Mouse (Mus musculus) ES-E14 (cell line): ENCODE measurements at regions not wholly inside any gene's neighbourhood (a gene's known extent, or its start where the extent isn't known, plus 50 kb on each side); places are given as distances from the start of the nearest gene placed in this dataset.
"Not testable (repeated sequence)": the region's sequence is repeated elsewhere in the genome, so short reads cannot be mapped to it uniquely, and the experiment has no call there.

ENCODE experiments used
- DNase-seq: peaks from one replicate; pipeline ENCODE4 v3.0.0-alpha.2; 2013; ENCODE audit warnings: low read depth, low spot score
- H3K27ac ChIP-seq: 2 replicates; pipeline ENCODE4 v1.5.1; 2012; ENCODE audit warnings: low read depth, mild to moderate bottlenecking, low read length, moderate library complexity, mixed read lengths; ENCODE audit not compliant: poor library complexity, insufficient read depth, severe bottlenecking
- H3K36me3 ChIP-seq: 2 replicates; pipeline ENCODE4 v1.6.1; 2012; ENCODE audit warnings: mild to moderate bottlenecking, low read length, moderate library complexity, mixed read lengths; ENCODE audit not compliant: control insufficient read depth, poor library complexity, insufficient read depth, severe bottlenecking
- H3K4me1 ChIP-seq, 2 experiments: fragments of 150-350 bp in 1 of 2; sonication (generic) in 1 of 2; 2 replicates each; pipeline ENCODE4 v1.6.1; 2012; ENCODE audit warnings: low read length in 2 of 2, mild to moderate bottlenecking in 1 of 2, mixed read lengths in 1 of 2; ENCODE audit not compliant: control insufficient read depth in 2 of 2, insufficient read depth in 2 of 2, poor library complexity in 1 of 2
- H3K4me3 ChIP-seq, 2 experiments: fragments of 150-350 bp in 1 of 2; sonication (generic) in 1 of 2; 2 replicates each; pipeline ENCODE4 v1.5.1; 2012; ENCODE audit warnings: low read length in 2 of 2, low read depth in 1 of 2, mild to moderate bottlenecking in 1 of 2, mixed read lengths in 1 of 2; ENCODE audit not compliant: insufficient read depth in 1 of 2, poor library complexity in 1 of 2, severe bottlenecking in 1 of 2
- H3K9ac ChIP-seq: 2 replicates; pipeline ENCODE4 v1.6.1; 2012; ENCODE audit warnings: low read depth, mild to moderate bottlenecking, low read length, mixed read lengths; ENCODE audit not compliant: poor library complexity, insufficient read depth, severe bottlenecking
- H3K9me3 ChIP-seq: fragments of 150-350 bp; sonication (generic); 2 replicates; pipeline ENCODE4 v1.6.1; 2012; ENCODE audit warnings: low read depth, mild to moderate bottlenecking, low read length; ENCODE audit not compliant: control insufficient read depth, insufficient read depth
- CHD2 ChIP-seq: IDR thresholded peaks from 2 replicates; pipeline ENCODE4 v1.6.1; 2014; ENCODE audit warnings: mild to moderate bottlenecking, low read depth, low read length, inconsistent platforms
- HCFC1 ChIP-seq: IDR thresholded peaks from 2 replicates; pipeline ENCODE4 v1.6.1; 2012; ENCODE audit warnings: low read length, inconsistent platforms, borderline replicate concordance; ENCODE audit not compliant: insufficient read depth
- MAFK ChIP-seq: IDR thresholded peaks from 2 replicates; pipeline ENCODE4 v1.6.1; 2014; ENCODE audit warnings: mild to moderate bottlenecking, low read depth, low read length, inconsistent platforms; ENCODE audit not compliant: insufficient read depth
- ZC3H11A ChIP-seq: IDR thresholded peaks from 2 replicates; pipeline ENCODE4 v1.6.1; 2012; ENCODE audit warnings: low read depth, mild to moderate bottlenecking, inconsistent platforms, low read length, borderline replicate concordance
- ZNF384 ChIP-seq: IDR thresholded peaks from 2 replicates; pipeline ENCODE4 v1.6.1; 2012; ENCODE audit warnings: low read depth, low read length, inconsistent platforms
- in situ Hi-C, 2 experiments: fragments of 600-800 bp; cut with MboI; formaldehyde crosslinking; loops; one replicate each; pipeline ENCODE4 v1.15.1; 2025; ENCODE audit warnings: low sequenced_read_pairs in 2 of 2, inconsistent platforms in 1 of 2; ENCODE audit not compliant: unreplicated experiment in 2 of 2

DNA sequence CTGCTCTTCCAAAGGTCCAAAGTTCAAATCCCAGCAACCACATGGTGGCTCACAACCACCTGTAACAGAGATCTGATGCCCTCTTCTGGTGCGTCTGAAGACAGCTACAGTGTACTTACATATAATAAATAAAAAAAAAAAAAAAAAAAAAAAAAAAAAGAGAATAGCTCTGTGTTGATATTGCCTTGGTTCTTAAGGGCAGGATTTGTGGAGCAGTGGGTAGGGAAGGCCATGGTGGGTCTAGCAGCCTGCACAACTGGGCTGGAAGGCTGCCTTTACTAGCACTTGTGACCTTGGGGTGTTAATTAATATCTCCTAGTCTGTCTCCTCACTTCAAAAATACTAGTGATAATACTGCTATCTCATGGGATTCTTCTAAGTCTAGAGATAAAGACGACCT is 147.7 kb downstream of the Phlda1 start:
- H3K9me3 ChIP-seq, H3K4me3 ChIP-seq, H3K27ac ChIP-seq, H3K9ac ChIP-seq, DNase-seq, H3K4me1 ChIP-seq, H3K36me3 ChIP-seq: not testable (repeated sequence)
- in situ Hi-C loops = loop anchor here in 1 of 2 experiments (10.0 kb wide), 1 partner anchor 149 kb away; the partner anchor contains the start of gene Phlda1
- peak; percentile 76 for TF ChIP-seq ZNF384

DNA sequence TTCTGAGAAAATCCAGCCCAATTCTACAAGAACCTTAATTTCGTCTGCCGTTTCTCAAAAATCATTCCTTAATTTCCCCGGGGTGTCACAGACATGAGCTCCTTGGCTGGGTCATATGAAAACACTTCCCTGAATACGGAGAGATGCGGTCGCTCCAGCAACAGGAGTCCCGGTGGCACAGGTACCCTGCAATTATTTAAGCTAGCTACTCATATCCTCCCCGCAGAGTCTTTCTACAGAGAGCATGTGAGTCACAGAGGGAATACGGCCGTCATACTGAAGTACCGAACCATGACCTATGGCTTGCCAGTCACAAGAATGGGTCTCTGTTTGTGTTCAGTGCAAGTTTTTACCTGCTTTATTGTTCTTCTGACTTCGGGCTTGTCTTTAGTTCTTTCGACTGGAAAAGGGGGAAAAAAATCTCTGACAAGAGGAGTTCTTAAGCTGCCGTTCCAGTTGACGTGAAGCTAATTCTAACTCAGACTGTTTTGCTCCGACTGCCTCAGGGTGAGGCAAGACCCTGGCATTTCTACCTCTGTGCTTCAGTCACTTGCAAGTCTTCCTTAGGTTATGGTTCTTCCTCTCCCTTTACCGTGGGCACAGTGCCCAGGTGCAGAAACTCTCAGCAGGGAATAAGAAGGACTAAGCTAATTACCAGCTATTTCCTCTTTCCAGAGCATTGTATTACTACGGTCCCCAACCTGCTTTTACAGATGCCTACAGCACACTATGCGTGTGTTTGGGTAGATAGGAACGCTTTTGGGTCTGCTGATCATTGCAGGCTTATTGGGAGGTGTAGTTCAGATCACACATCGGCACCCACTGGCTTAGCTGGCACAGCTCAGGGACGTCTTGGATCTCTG is 148.5 kb downstream of the Phlda1 start:
- Histone ChIP-seq H3K4me1 (no peaks in the 10 kb centered on the region), H3K27ac (no peak overlapping the region), H3K36me3 (no peaks in the 10 kb centered on the region), H3K9me3 (no peaks in the 10 kb centered on the region), H3K4me3 (no peak overlapping the region), H3K9ac (no peak overlapping the region)
- no peak for DNase-seq
- in situ Hi-C loops = loop anchor here in 1 of 2 experiments (10.0 kb wide), 1 partner anchor 150 kb away; the partner anchor contains the start of gene Phlda1
- TF ChIP-seq ZNF384 = no peak
- no peak for TF ChIP-seq CHD2
- no peak for TF ChIP-seq MAFK
- TF ChIP-seq HCFC1 = no peak
- no peak for TF ChIP-seq ZC3H11A

DNA sequence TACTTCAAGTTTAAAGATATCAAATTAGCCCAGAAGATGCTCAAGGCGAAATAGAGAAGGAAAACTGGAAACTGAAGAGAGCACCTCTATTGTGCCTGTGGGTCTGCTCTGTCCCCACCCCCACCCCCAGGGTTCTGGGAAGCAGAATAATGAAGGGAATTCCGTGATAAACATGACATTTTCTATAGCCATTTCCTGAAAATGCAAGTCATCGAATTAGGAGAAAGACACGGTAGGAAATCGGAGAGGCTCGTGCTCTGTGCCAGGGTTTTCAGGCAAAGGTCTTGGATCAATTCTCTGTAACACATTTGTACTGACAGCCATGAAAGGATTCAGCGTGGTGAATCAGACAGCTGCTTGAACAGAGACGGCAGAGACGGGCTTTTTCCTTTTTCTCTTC is 152.7 kb downstream of the Phlda1 start:
- Histone ChIP-seq H3K36me3 (no peaks in the 10 kb centered on the region), H3K4me1 (no peaks in the 10 kb centered on the region), H3K9ac (no peak overlapping the region), H3K9me3 (no peaks in the 10 kb centered on the region), H3K4me3 (no peak overlapping the region), H3K27ac (no peak overlapping the region)
- TF ChIP-seq CHD2 (no peak), HCFC1 (no peak), ZNF384 (no peak), ZC3H11A (no peak), MAFK (no peak)
- DNase-seq = no peak
- in situ Hi-C loops = loop anchor here in 1 of 2 experiments (10.0 kb wide), 1 partner anchor 154 kb away; the partner anchor contains the start of gene Phlda1

DNA sequence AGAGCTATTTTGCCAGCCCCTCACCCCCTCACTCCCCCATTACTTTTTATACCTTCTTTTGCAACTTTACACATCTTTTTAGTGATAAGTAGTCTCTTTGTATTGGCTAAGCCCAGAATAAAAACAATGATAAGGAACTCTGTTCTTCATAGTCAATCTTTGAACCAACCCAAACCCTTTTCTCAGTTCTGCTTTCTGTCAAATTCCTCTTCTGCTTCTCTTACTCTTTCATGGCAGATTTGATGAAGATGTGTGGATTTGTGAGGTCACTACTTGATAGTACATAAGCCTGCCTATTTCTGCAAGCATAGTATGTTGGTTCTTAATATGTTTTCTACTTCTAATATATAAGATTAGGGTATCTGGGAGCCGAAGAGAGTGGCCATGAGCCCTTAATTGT is 156.6 kb downstream of the Phlda1 start:
- DNase-seq = no peak
- Histone ChIP-seq H3K36me3 (no peaks in the 10 kb centered on the region), H3K27ac (no peak overlapping the region), H3K4me3 (no peak overlapping the region), H3K4me1 (no peaks in the 10 kb centered on the region), H3K9me3 (no peaks in the 10 kb centered on the region), H3K9ac (no peak overlapping the region)
- TF ChIP-seq MAFK = no peak
- no peak for TF ChIP-seq CHD2
- TF ChIP-seq HCFC1 = no peak
- in situ Hi-C loops = no loop called here

DNA sequence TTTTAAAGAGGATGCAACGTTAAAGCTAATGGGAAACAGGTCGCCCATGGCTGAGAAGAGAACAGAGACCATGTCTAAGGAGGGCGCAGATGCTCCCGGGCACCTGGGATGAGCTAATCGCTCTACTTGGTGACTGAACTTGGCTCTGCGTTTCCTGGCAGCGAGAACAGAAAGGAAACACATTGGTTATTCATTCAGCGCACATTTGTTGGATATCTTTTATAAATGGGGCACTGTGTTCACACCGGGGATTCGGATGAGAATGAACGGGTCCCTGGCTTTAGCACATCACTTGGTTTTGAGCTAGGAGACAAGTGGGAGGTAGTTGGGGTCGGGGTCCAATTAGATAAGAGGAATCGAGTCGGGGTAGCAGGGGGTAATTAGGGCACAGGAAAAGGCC is 159.7 kb downstream of the Phlda1 start:
- Histone ChIP-seq H3K9me3 (no peaks in the 10 kb centered on the region), H3K4me1 (peaks cover 0 to 5% of the 10 kb centered on the region in 2 experiments; a peak in 1 of 4 replicates), H3K27ac (no peak overlapping the region), H3K36me3 (no peaks in the 10 kb centered on the region), H3K4me3 (no peak overlapping the region), H3K9ac (no peak overlapping the region)
- no peak for DNase-seq
- no peak for TF ChIP-seq ZC3H11A
- in situ Hi-C loops = no loop called here
